Mouse (Mus musculus) adrenal gland, postnatal 4 days (tissue): ENCODE results near the gene Trappc3. TPM values are rescaled to one million over a fixed set of nuclear protein-coding genes. Genes with fewer than 3 reads are reported as not detected.
"Not testable (repeated sequence)": the region's sequence is repeated elsewhere in the genome, so short reads cannot be mapped to it uniquely, and the experiment has no call there.

Experiments used
- DNase-seq, 2 experiments: peaks; one replicate each; pipeline ENCODE4 v3.0.0; 2021 to 2022; ENCODE audit warnings: low spot score in 2 of 2, mixed read lengths in 2 of 2
- long read RNA-seq, 2 experiments: library from polyadenylated mRNA; stranded (forward); transcript quantifications; one replicate each; pipeline ENCODE4 v2.0.0; 2021
- total RNA-seq, 2 experiments: library from RNA; stranded (reverse); gene quantifications; 2 replicates each; pipeline ENCODE4 v1.2.3; 2021

Trappc3 gene
- total RNA-seq: 10 to 100 TPM; 70.0 to 75.4 TPM
- long read RNA-seq, experiment 1, transcript Trappc3-201 (5 exons, 1,336 nt): major isoform, 8 of 15 reads
- long read RNA-seq, experiment 1, partial matches to known transcripts: 5 of 15 reads
- long read RNA-seq, experiment 1, other reads (novel, unspliced or antisense): 2 of 15 reads
- long read RNA-seq, experiment 2, transcript Trappc3-201 (5 exons, 1,336 nt): major isoform, 53 of 60 reads
- long read RNA-seq, experiment 2, partial matches to known transcripts: 0 of 60 reads
- long read RNA-seq, experiment 2, other reads (novel, unspliced or antisense): 7 of 60 reads

- DNase-seq: peak; percentile 97 to 99
These were observed at the start of gene Trappc3 for GRCm38 (mm10) chr4:126262119-126262807. Gene Trappc3, plus strand, starts transcription at chr4:126262325.

- DNase-seq: no peak
These were observed 44.4 kb upstream of the Trappc3 start for GRCm38 (mm10) chr4:126217771-126218170.

GRCm38 (mm10) chr4:126219540-126219939, 42.6 kb upstream of the Trappc3 start:
- not testable (repeated sequence) for DNase-seq

- DNase-seq: no peak
These were observed 42.1 kb upstream of the Trappc3 start for GRCm38 (mm10) chr4:126220045-126220444.

GRCm38 (mm10) chr4:126222631-126223030, 39.5 kb upstream of the Trappc3 start:
- no peak for DNase-seq

- no peak for DNase-seq
These were observed 35.5 kb upstream of the Trappc3 start for GRCm38 (mm10) chr4:126226640-126227039.

- DNase-seq: peak; percentile 76 to 87
These were observed 34.9 kb upstream of the Trappc3 start for GRCm38 (mm10) chr4:126227077-126227761.

GRCm38 (mm10) chr4:126228144-126228543, 34.0 kb upstream of the Trappc3 start:
- no peak for DNase-seq

- no peak for DNase-seq
These were observed 32.2 kb upstream of the Trappc3 start for GRCm38 (mm10) chr4:126229900-126230299.

GRCm38 (mm10) chr4:126233676-126234308, 28.3 kb upstream of the Trappc3 start:
- DNase-seq: no peak

- DNase-seq: no peak
These were observed 27.5 kb upstream of the Trappc3 start for GRCm38 (mm10) chr4:126234496-126235175.

- no peak for DNase-seq
These were observed 26.9 kb upstream of the Trappc3 start for GRCm38 (mm10) chr4:126235191-126235590.

- DNase-seq: no peak
These were observed 25.5 kb upstream of the Trappc3 start for GRCm38 (mm10) chr4:126236467-126237280.

- DNase-seq: no peak
These were observed 24.3 kb upstream of the Trappc3 start for GRCm38 (mm10) chr4:126237721-126238242.

- DNase-seq: no peak
These were observed 22.2 kb upstream of the Trappc3 start for GRCm38 (mm10) chr4:126239862-126240475.

- no peak for DNase-seq
These were observed 20.2 kb upstream of the Trappc3 start for GRCm38 (mm10) chr4:126241956-126242355.

GRCm38 (mm10) chr4:126242510-126242909, 19.6 kb upstream of the Trappc3 start:
- DNase-seq: no peak

- no peak for DNase-seq
These were observed 15.8 kb upstream of the Trappc3 start for GRCm38 (mm10) chr4:126246202-126246889.
